Mouse (Mus musculus) C2C12 (cell line): ENCODE data around the gene Mtmr3.

Experiments
- CEBPB ChIP-seq: IDR thresholded peaks from one replicate; pipeline ENCODE4 v1.6.1; 2011; ENCODE audit warnings: low read depth, mild to moderate bottlenecking, control low read depth, moderate library complexity
- CTCF ChIP-seq: IDR thresholded peaks from one replicate; pipeline ENCODE4 v1.5.1; 2011; ENCODE audit not compliant: control insufficient read depth, insufficient read depth, insufficient read length
- FOSL1 ChIP-seq: IDR thresholded peaks from one replicate; pipeline ENCODE4 v1.8.0; 2011; ENCODE audit warnings: mild to moderate bottlenecking, low read length; ENCODE audit not compliant: poor library complexity, insufficient read depth, severe bottlenecking
- MAX ChIP-seq: IDR thresholded peaks from one replicate; pipeline ENCODE4 v1.6.1; 2011; ENCODE audit warnings: mild to moderate bottlenecking, control low read depth
- MYOD1 ChIP-seq: IDR thresholded peaks from one replicate; pipeline ENCODE4 v1.6.1; 2011; ENCODE audit warnings: low read depth; ENCODE audit not compliant: control insufficient read depth, insufficient read length
- MYOG ChIP-seq: IDR thresholded peaks from one replicate; pipeline ENCODE4 v1.6.1; 2011; ENCODE audit not compliant: control insufficient read depth, insufficient read length; ENCODE audit errors: extremely low read depth
- USF1 ChIP-seq: IDR thresholded peaks from one replicate; pipeline ENCODE4 v1.6.1; 2011; ENCODE audit warnings: low read depth, mild to moderate bottlenecking, control low read depth, moderate library complexity

DNA sequence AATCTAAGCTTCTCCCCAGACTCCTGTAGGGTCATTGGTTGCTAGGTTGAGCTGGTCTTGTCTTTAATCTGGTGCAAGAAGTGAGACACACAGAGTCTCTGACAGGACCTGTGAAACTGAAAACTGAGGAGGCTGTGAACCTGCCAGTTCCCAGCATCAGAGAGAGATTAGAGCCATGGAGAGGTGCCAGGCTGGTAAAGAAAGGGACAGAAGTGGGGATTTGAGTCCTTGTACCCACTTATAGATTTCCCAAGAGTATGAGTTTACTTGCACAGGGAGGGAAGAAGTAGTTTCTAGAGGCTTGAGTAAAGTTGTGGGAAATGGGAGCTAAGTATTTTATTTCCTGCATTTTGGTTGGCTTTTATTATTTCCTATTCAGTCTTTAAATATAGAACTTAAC is 46.5 kb upstream of the Mtmr3 start:
- TF ChIP-seq CTCF: no peak
- no peak for TF ChIP-seq MYOG
- no peak for TF ChIP-seq MAX
- no peak for TF ChIP-seq USF1
- TF ChIP-seq MYOD1: no peak
- no peak for TF ChIP-seq CEBPB
- TF ChIP-seq FOSL1: no peak
